Mouse (Mus musculus) brain, adult 2 months (tissue): Measurements from ENCODE around the gene Ppp1r18.
"Not testable (repeated sequence)": the region's sequence is repeated elsewhere in the genome, so short reads cannot be mapped to it uniquely, and the experiment has no call there.

Experiments
- DNase-seq: peaks from one replicate; pipeline ENCODE4 v3.0.0; 2011; ENCODE audit warnings: low read depth, low spot score

Ppp1r18 gene

DNA sequence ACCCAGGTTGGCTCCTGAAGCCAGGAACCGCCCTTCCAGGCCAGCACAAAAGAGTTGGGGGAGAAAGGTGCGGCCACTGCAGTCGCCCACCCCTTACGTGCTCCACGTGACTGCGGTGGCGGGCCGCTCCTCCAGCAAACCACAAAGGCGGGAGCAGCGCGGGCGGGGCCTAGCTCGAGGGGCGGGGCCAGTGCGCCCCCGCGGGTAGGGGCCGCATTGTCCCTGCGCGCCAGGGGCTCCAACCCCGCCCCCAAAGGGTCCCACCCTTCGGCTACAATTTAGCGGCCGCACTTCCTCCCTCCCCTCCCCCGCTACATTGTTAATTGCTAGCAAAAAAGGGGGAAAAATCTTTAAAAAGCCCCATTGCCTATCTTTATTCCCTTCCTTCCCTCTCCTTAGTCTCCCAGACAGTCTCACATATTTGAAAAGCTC is 28.4 kb upstream of the Ppp1r18 start:
- peak; percentile 88 for DNase-seq

DNA sequence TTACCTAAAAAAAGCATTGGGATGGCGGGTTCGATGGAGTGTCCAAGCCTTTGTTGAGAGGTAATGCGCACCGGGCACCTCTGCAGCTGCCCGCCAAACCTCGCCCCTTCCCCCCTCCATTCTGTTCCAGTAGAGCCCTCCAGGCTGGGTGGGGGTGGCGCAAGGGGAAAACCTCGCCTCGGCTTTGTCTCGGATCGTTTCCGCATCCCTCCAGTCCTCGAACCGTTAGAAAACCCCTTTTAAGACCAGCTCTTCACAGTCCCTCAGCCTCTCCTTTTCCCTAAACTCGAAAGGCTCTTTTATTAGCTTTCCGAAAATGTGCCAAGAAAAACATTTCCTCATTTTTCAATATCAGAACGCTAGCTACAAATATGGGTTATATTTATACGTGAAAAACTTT is 27.9 kb upstream of the Ppp1r18 start:
- peak; percentile 51 for DNase-seq

DNA sequence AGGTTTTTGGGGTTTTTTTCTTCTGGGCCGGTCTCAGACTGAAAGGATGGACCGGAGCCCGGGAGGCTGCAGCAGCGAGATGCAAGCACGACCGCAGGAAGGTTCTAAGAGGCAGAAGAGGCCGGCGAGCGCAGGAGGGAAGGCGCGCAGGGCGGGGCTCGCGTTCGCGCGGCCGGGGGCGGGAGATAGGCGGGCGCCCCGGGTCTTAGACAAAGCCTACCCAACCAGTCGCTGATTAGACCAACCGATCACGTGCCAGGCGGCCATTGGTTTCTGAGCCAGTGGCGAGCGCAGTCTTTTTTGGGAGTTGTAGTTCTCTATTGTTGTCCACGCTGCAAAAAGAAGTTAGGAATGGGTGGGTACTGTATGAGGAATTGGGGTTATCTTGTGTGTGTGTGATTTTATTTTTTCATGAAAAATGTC is 27.3 kb upstream of the Ppp1r18 start, which contains the start of gene Tubb5:
Gene Tubb5 (minus strand): TSS at position 185 of the 423 bp plus-strand sequence.
- peak; percentile 99 for DNase-seq

DNA sequence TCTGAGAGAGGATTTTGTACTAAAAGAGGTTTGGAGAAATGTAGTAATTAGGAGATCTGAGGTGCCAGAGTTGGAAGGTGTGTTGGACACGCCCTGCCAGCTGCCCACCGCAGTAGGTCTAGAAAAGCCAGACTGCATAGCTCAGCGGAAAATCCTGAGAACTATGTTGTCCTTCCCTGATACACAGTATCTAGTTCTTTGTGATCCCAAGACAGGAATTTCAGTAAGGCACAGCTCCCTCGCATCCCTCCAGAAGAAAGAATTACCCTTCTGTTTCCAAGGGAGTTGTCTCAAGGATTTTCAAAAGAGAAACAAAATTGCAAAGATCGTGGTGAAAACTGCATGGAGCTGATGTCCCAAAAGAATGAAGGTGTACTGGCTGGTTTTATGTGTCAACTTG is 26.8 kb upstream of the Ppp1r18 start:
- DNase-seq, result no peak

DNA sequence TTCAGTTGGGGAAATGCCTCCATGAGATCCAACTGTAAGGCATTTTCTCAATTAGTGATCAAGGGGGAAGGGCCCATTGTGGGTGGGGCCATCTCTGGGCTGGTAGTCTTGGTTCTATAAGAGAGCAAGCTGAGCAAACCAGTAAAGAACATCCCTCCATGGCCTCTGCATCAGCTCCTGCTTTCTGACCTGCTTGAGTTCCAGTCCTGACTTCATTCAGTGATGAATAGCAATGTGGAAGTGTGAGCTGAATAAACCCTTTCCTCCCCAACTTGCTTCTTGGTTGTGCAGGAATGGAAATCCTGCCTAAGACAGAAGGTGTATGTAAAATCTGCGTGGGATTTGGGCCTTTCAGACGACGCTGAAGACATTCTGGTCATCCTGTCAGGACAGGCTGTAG is 26.4 kb upstream of the Ppp1r18 start:
- not testable (repeated sequence) for DNase-seq

DNA sequence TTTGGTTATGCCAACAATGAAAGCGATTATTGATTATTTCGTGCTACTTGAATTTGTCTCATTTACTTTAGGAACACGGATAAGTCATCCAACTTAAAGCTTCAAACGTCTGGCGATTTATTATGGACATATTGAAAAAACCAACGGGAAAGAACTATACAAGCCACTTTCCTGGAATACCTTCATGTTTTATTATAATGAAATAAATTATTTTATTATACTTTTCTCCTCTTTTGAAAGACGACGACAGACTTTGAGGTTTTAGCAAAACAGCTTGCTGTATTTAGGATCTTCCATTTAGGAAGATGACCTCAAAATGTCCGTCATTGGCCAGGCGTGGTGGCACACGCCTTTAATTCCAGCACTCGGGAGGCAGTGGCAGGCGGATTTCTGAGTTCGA is 24.8 kb upstream of the Ppp1r18 start:
- no peak for DNase-seq

DNA sequence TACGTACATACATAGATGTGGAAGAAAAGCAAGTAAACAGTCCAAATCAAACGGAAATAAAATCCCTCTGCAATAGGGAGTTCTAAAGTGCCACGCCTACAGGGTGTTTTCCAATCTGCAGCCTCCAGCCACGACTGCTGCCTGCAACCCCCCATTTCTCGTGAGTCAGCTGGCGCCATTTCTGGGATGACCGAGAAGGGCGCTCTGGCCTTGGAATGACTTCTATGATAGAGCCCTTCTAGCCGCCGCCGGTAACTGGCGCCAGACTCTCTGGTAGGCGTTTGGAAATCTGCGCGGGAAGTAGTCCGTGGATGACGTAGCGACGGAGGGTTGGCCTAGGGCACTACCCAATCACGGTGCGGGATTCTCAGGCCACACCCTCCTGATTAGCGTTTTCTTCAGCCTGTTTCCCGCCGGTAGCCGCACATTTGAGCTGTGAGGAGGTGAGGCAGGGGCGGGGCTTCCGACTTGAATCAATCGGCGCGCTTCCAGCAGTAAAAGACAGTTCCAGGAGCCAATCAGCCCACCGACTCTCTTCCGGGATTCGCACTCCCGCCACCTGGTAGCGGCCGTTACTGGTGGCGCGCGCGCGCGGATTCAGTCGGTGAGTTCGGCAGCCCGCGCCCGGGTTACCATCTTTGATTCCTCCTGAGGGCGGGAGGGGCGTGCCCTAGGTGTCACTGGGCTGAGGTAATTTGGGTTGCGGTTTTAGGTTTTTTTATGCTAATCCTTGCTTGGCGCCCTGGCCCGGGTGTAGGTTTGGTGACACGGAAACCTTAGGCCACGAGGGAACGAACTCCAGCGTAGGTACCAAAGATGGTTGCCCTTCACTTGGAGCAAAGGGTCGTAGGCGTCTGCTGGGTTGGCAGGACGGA is 24.1 kb upstream of the Ppp1r18 start, which contains the start of gene Mdc1:
Gene Mdc1 (plus strand): TSS at position 440 of the 875 bp plus-strand sequence.
- DNase-seq, result peak; percentile 100

DNA sequence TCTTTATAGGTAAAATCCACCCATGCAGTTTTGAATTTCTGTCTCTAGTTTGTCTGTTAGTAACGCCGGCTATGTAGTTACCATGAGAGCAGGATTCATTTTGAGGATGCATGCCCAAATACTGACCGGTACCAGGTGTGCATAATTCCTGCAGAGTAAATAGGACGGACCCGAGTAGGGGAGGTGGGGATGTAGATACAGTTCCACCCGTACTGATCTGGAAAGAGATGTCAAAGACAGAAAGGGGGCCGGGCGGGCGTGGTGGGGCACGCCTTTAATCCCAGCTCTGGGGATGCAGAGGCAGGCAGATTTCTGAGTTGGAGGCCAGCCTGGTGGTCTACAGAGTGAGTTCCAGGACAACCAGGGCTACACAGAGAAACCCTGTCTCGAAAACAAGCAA is 23.4 kb upstream of the Ppp1r18 start:
- DNase-seq, result no peak

DNA sequence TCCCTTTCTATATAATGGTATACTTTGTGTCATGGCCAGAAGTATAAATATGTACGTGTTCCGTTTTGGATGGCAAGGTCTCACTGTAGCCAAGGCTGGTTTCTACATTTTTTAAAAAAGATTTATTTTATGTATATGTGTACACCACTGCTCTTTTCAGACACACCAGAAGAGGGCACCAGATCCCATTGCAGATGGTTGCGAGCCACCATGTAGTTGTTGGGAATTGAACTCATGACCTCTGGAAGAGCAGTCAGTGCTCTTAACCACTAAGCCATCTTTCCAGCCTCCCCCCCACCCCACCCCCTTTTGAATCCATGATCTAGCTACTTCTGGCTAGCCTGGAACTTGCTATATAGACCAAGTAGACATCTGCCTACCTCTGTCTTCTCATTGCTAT is 21.9 kb upstream of the Ppp1r18 start:
- no peak for DNase-seq

DNA sequence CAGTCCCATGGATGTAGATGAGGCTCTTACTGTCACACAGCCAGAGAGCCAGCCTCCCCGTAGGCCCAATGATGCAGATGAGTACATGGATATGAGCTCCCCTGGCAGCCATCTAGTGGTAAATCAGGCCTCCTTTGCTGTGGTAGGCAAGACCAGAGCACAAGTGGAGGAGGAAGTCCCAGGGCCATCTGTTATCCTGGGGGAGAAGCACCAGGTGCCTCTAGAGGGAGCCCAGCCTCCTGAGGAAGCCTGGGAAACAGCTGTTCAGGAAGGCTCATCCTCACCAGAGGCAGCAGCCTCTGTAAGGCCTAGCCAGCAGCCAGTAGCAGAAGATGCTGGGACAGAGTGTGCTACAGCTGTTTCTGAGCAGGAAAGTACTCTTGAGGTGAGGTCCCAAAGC is 17.3 kb upstream of the Ppp1r18 start:
- DNase-seq, result peak; percentile 83

DNA sequence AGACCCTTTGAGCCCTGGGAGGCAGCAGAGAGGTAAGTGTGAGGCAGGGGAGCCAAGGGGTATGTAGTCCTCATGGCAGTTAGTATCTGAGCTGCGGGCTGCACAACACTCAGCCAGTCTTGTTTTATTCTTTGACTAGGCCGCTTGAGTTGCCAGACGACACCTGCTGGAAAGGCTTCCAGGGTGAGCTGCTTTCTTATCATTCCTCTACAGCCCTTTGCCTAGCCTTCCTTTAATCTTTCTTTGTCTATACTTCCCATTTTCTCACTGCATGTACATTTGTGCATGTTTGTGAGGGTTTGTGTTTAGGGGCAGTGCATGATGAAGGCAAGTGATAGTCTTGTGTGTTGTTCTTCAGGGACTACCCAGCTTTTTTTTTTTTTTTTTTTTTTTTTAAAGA is 14.4 kb upstream of the Ppp1r18 start:
- DNase-seq, result no peak

DNA sequence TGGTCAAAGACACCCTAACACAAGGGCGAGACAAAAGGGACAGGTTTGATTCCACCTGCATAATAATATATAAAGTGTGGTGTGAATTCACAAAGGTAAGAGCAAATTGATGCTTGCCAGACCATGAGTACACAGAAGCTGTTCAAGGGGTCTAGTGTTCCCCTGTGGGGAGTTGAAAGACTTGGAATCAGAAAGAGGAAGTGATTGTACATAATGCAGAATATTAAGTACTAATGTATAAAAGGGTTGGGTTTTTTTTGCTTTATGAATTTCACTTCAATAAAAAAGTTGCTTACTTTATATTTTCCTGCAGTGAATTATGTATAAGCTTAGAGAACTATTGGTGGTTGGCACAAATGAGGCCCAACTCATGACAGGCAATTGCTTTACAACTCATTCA is 6.0 kb upstream of the Ppp1r18 start:
- no peak for DNase-seq

DNA sequence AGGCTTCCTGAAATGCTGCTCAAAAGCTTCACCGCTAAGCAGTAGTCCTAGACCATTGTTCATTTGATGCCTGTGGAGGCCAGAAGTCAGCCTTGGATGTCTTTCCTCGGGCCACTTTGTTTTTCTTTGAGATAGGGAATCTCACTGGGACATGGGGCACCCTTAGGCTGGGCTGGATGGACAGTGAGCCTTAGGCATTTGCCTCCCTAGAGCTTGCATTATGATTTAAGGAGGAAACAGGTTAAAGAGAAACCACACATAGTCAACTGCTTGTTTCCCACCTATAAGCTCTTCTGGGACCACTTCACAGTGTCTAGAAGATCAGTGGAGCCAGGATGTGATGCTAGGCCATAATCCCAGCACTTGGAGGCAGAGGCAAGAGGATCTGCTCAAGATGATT is 5.6 kb upstream of the Ppp1r18 start:
- DNase-seq, result no peak

DNA sequence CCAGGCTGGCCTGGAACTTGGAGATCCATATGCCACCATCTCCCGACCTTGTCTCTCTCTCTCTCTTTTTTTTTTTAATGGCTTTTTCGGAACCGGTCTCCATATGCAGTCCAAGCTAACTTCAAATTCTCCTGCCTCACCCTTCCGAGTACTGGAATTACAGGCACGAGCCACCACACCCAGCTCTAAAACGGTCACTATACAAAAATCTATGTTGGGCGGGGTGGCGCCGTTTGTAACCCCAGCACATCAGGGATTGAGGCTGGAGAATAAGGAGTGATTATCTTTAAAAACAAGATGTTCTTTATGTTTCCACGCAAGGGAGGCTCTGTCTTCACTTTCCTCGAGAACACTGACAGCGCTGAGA is 4.6 kb upstream of the Ppp1r18 start:
- no peak for DNase-seq

DNA sequence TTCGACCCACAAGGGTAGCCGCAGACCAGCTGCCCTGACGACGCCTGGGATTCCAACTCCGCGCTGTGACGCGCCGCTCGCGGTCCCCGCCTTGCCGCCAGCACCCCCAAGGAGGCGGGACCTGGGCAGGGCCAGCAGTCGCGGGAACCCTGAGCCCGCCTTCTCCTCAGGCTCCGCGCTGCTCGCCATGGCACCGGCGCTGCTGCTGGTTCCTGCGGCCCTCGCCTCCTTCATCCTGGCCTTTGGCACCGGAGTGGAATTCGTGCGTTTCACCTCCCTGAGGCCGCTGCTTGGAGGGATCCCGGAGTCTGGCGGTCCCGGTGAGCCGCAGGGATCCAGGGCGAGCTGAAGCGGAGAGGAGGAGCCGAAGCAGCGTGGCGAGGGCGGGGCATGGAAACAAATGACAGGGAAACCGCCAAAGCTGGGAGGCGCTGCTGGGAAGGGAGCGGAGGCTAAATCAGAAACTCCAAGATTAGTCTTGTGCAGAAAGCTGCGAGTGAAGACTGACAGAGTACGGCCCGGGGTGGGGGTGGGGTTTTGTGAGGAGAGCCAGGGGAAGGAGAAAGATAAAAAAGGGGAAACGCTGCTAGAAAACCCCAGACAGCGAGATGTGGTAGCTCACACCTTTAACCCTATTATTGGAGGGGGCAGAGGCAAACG is 4.1 kb upstream of the Ppp1r18 start, which contains the start of gene Nrm:
Gene Nrm (plus strand): TSS at position 121 of the 660 bp plus-strand sequence.
- peak; percentile 95 for DNase-seq

DNA sequence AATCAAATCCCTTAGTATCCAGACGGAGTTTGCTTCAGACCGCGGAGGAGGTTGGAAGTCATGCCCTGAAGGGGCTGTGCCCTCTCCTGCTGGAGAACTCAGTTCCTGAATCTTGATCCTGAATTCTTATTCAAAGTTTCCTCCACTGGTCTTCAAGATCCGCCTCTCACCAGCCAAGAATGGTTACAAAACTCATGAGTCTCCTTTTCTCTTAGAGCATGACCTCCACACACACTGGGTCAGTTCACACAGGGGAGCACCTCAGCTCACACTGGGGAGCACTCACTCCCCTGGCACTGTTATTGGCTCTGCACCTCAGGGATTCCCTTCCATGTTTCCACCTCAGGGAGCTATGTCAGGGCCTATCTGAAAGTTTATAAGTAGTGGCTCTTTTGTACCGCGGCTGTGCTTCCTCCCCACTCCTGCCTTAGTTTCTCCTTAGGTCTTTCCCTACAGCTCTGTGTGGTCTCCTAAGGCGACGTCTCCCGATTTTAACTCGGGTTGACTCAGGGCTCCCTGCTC is 500 bp upstream of the Ppp1r18 start:
- no peak for DNase-seq

DNA sequence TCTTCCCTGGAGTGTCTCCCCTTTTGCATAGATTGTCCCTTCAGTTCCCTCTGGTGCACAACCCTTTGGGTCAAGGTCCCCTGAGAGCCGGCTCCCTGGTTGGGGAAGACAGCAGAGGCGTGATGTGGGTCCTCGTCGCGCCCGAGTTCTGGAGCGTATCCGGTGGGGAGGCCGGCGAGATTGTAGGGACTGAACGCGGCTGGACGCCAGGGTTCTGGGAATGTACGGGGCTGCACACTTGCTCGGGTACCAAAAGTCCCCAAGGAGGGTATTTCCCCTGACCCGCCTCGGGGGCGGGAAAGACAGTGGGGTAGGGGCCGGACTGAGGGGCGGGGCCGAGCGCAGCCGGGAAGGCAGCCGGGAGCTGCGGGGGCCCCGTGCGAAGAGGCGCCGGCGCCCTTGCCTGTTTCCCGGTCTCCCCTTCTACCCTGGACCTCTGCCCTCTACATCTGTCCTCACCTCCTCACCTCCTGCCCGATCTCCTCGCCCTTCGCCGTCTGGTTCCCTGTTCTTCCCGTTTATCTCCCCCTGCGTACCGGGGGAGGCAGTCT is 963 bp downstream of the Ppp1r18 start:
- no peak for DNase-seq

DNA sequence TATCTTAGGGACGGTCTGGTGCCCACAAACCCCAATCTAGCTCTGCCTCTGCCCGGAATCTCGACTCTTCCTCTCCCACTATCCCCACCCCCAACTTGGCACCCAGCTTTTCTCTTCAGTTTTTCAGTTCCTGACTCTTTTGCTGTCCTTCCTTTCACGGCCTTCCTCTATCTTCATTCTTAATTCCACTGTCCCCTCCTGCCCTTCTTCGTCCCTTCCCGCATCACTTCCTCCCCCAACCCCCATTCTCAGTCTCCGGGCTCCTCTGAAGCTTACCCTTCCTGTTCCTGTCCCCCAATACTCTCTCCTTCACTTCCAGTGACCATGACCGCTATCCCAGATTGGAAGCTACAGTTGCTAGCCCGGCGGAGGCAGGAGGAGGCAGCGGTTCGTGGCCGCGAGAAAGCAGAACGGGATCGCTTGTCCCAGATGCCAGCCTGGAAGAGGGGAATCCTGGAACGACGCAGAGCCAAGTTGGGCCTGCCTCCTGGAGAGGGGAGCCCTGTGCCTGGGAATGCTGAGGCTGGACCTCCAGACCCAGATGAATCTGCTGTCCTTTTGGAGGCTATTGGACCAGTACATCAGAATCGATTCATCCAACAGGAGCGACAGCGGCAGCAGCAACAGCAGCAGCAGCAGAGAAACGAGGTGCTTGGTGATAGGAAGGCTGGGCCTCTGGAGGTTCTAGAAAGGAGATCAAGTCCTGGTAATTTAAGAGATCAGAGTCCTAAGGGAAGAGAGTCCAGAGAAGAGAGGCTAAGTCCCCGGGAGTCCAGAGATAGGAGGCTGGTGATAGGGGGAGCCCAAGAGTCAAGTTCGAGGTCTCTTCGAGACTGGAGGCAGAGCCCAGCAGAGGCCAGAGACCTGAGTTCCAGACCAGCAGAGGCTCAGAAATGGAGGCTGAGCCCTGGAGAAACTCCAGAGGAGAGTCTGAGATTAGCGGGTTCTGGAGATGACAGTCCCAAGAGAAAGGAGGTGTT is 1.8 kb downstream of the Ppp1r18 start:
- DNase-seq, result peak; percentile 24

DNA sequence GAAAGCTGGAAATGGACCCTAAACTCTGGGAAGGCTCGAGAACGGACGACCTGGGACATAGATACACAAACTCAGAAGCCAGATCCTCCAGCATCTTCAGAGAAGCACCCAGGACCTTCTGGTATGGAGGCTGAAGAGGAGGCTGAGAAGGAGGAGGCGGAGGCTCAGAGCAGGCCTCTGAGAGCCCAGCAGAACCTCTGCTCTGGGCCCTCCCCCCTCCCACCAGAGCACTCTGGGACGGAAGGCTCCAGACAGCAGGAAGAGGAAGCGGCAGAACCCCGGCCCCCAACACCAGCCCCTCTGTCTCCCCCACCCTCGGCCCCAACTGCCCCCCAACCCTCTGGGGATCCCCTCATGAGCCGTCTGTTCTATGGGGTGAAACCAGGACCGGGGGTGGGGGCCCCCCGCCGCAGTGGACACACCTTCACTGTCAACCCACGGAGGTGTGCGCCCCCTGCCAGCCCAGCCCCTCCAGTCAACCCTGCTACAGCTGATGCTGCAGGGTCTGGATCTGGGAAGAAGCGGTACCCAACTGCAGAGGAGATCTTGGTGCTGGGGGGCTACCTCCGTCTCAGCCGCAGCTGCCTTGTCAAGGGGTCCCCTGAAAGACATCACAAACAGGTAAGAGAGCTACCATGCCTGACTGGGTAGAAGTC is 2.9 kb downstream of the Ppp1r18 start:
- DNase-seq, result peak; percentile 26

DNA sequence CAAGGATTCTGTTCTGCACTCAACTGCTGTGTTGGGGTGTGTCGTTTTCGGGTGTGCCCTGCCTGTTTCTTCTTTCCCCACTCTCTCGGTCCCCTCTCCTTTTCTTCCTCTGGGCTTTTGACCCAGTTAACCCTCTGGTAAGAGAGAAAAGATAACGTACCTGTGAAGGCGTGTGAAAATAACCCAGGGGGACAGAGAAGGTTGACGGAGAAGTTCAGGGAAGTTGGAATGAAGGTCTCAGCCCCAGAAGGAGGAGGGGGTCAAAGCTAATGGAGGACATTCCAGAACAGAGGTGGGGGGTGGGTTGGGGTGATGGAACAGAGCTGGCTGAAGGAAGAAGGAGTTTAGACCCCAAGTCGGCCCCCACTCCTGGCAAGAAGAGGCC is 3.6 kb downstream of the Ppp1r18 start:
- no peak for DNase-seq
